Mouse (Mus musculus) CH12.LX (cell line): ENCODE results near the gene Adra2c. TPM values are rescaled to one million over a fixed set of nuclear protein-coding genes. Genes with fewer than 3 reads are reported as not detected.

Source experiments
- DNase-seq: peaks from one replicate; pipeline ENCODE4 v3.0.0-alpha.2; 2013; ENCODE audit errors: extremely low read depth
- H3K27ac ChIP-seq: 2 replicates; pipeline ENCODE4 v1.5.1; 2012; ENCODE audit warnings: low read depth, mild to moderate bottlenecking, control low read depth, moderate library complexity; ENCODE audit not compliant: insufficient read depth
- H3K27me3 ChIP-seq: replicated peaks from 2 replicates; pipeline ENCODE3; 2012; ENCODE audit warnings: inconsistent platforms
- H3K36me3 ChIP-seq, 2 experiments: replicated peaks in 1 of 2; 2 replicates each; pipeline versions ENCODE3 to v1.6.1; 2012; ENCODE audit warnings: inconsistent platforms in 1 of 2, low read length in 1 of 2, mild to moderate bottlenecking in 1 of 2, mixed read lengths in 1 of 2, moderate library complexity in 1 of 2; ENCODE audit not compliant: control insufficient read depth in 1 of 2, insufficient read depth in 1 of 2
- H3K4me1 ChIP-seq, 2 experiments: 2 replicates each; pipeline ENCODE4 v1.6.1; 2012; ENCODE audit warnings: inconsistent platforms in 1 of 2, moderate library complexity in 1 of 2; ENCODE audit not compliant: insufficient read depth in 2 of 2, control insufficient read depth in 1 of 2
- H3K4me2 ChIP-seq: 2 replicates; pipeline ENCODE4 v1.6.1; 2012; ENCODE audit warnings: low read depth, mild to moderate bottlenecking, control low read depth; ENCODE audit not compliant: poor library complexity, insufficient read depth, severe bottlenecking
- H3K4me3 ChIP-seq, 3 experiments: fragments of 150-350 bp in 1 of 3; sonication (generic) in 1 of 3; replicated peaks in 1 of 3; 2 replicates each; pipeline versions ENCODE3 to v1.5.1; 2011 to 2012; ENCODE audit warnings: low read depth in 2 of 3, low read length in 2 of 3, mild to moderate bottlenecking in 2 of 3, moderate library complexity in 2 of 3, control low read depth in 1 of 3, improper control_type of control experiment in 1 of 3, inconsistent platforms in 1 of 3, mixed read lengths in 1 of 3; ENCODE audit not compliant: poor library complexity in 1 of 3
- H3K79me2 ChIP-seq: replicated peaks from 2 replicates; pipeline ENCODE4 v1.6.1; 2012; ENCODE audit warnings: mild to moderate bottlenecking, moderate library complexity; ENCODE audit not compliant: control insufficient read depth, poor library complexity, insufficient read depth, severe bottlenecking; ENCODE audit errors: extremely low read depth
- H3K9ac ChIP-seq: 2 replicates; pipeline ENCODE4 v1.6.1; 2012; ENCODE audit warnings: low read depth, mild to moderate bottlenecking, control low read depth, moderate library complexity; ENCODE audit not compliant: insufficient read depth
- H3K9me3 ChIP-seq: replicated peaks from 2 replicates; pipeline ENCODE3; 2012; ENCODE audit warnings: low read length, inconsistent platforms, mixed read lengths
- BHLHE40 ChIP-seq: IDR thresholded peaks from 2 replicates; pipeline ENCODE4 v1.6.1; 2011; ENCODE audit warnings: mild to moderate bottlenecking, low read depth, low read length, improper control_type of control experiment
- CHD1 ChIP-seq: IDR thresholded peaks from 2 replicates; pipeline ENCODE4 v1.6.1; 2012; ENCODE audit warnings: low read depth, low read length, improper control_type of control experiment, inconsistent platforms
- ETS1 ChIP-seq: conservative IDR thresholded peaks from 2 replicates; pipeline ENCODE4 v1.6.1; 2012; ENCODE audit warnings: low read depth, mild to moderate bottlenecking, inconsistent platforms, low read length, improper control_type of control experiment, moderate library complexity
- HCFC1 ChIP-seq: IDR thresholded peaks from 2 replicates; pipeline ENCODE4 v1.6.1; 2012; ENCODE audit warnings: low read depth, mild to moderate bottlenecking, inconsistent platforms, low read length, improper control_type of control experiment
- JUND ChIP-seq: conservative IDR thresholded peaks from 2 replicates; pipeline ENCODE4 v1.6.1; 2011; ENCODE audit warnings: low read depth, low read length, improper control_type of control experiment
- MAFK ChIP-seq: IDR thresholded peaks from 2 replicates; pipeline ENCODE4 v1.6.1; 2011; ENCODE audit warnings: low read length, improper control_type of control experiment; ENCODE audit not compliant: insufficient replicate concordance
- MAZ ChIP-seq: IDR thresholded peaks from 2 replicates; pipeline ENCODE4 v1.6.1; 2012; ENCODE audit warnings: low read depth, mild to moderate bottlenecking, inconsistent platforms, low read length, improper control_type of control experiment, moderate library complexity
- MXI1 ChIP-seq: IDR thresholded peaks from 2 replicates; pipeline ENCODE4 v1.6.1; 2011; ENCODE audit warnings: mild to moderate bottlenecking, low read depth, low read length, improper control_type of control experiment
- MYC ChIP-seq: IDR thresholded peaks from 2 replicates; pipeline ENCODE4 v1.6.1; 2011; ENCODE audit warnings: low read depth, mild to moderate bottlenecking, improper control_type of control experiment, low read length
- NRF1 ChIP-seq: IDR thresholded peaks from 2 replicates; pipeline ENCODE4 v1.6.1; 2014; ENCODE audit warnings: low read depth, mild to moderate bottlenecking, inconsistent platforms, low read length, improper control_type of control experiment, moderate library complexity
- POLR2A ChIP-seq: IDR thresholded peaks from 2 replicates; pipeline ENCODE4 v1.6.1; 2011; ENCODE audit warnings: low read depth, mild to moderate bottlenecking, improper control_type of control experiment, low read length
- RAD21 ChIP-seq: IDR thresholded peaks from 2 replicates; pipeline ENCODE4 v1.6.1; 2011; ENCODE audit warnings: low read depth, mild to moderate bottlenecking, low read length, improper control_type of control experiment, moderate library complexity
- RCOR1 ChIP-seq: conservative IDR thresholded peaks from 2 replicates; pipeline ENCODE4 v1.6.1; 2012; ENCODE audit warnings: low read depth, mild to moderate bottlenecking, inconsistent platforms, low read length, improper control_type of control experiment
- SIN3A ChIP-seq: IDR thresholded peaks from 2 replicates; pipeline ENCODE4 v1.6.1; 2012; ENCODE audit warnings: low read length, improper control_type of control experiment, inconsistent platforms
- SMC3 ChIP-seq: IDR thresholded peaks from 2 replicates; pipeline ENCODE4 v1.6.1; 2011; ENCODE audit warnings: low read depth, low read length, improper control_type of control experiment
- TCF12 ChIP-seq: IDR thresholded peaks from 2 replicates; pipeline ENCODE4 v1.6.1; 2014; ENCODE audit warnings: low read depth, mild to moderate bottlenecking, inconsistent platforms, low read length, improper control_type of control experiment
- UBTF ChIP-seq: IDR thresholded peaks from 2 replicates; pipeline ENCODE4 v1.6.1; 2012; ENCODE audit warnings: low read depth, mild to moderate bottlenecking, inconsistent platforms, low read length, improper control_type of control experiment, moderate library complexity
- USF1 ChIP-seq: IDR thresholded peaks from 2 replicates; pipeline ENCODE4 v1.6.1; 2014; ENCODE audit warnings: low read depth, mild to moderate bottlenecking, inconsistent platforms, low read length, improper control_type of control experiment
- USF2 ChIP-seq: conservative IDR thresholded peaks from 2 replicates; pipeline ENCODE4 v1.6.1; 2011; ENCODE audit warnings: low read depth, low read length, improper control_type of control experiment
- ZKSCAN1 ChIP-seq: IDR thresholded peaks from 2 replicates; pipeline ENCODE4 v1.6.1; 2012; ENCODE audit warnings: low read depth, inconsistent platforms, low read length, improper control_type of control experiment, borderline replicate concordance
- dilution Hi-C: fragments of 300-500 bp; cut with MboI; formaldehyde crosslinking; loops from 2 replicates; pipeline ENCODE4 v1.14.3; 2020; ENCODE audit warnings: low sequenced_read_pairs; ENCODE audit not compliant: extremely low pct_unique_long_range_greater_than_20kb, extremely low pct_ligation_motif_present
- in situ Hi-C: fragments of 300-500 bp; cut with MboI; formaldehyde crosslinking; loops from 3 replicates; pipeline ENCODE4 v1.14.3; 2019; ENCODE audit warnings: low sequenced_read_pairs, low pct_ligation_motif_present, low pct_unique_long_range_greater_than_20kb, mixed read lengths
- polyA plus RNA-seq: library from polyadenylated mRNA; unstranded; fragments of >175 nt; gene quantifications from 2 replicates; pipeline ENCODE4 v1.2.1, GENCODE M21; 2012; ENCODE audit warnings: low read depth; ENCODE audit not compliant: insufficient read length
- total RNA-seq, 2 experiments: library from RNA; depleted of rRNA; stranded (reverse); fragments of 300-350 nt in 1 of 2; fragments of >200 nt in 1 of 2; gene quantifications; 2 replicates each; pipeline ENCODE4 v1.2.3; 2012 to 2014

Gene Adra2c
- total RNA-seq (2012; rRNA removed) (not detected in 2 replicates), total RNA-seq (2014; rRNA removed) (not detected in 2 replicates), polyA plus RNA-seq (not detected in 2 replicates)

- dilution Hi-C loops (no loop called here), in situ Hi-C loops (no loop called here)
- TF ChIP-seq USF2, result no peak
- Histone ChIP-seq H3K4me2 (no peak within 1 kb of the TSS), H3K9ac (no peak within 1 kb of the TSS), H3K9me3 (peaks cover 23% of the 10 kb centered on the region), H3K4me3 (no peak within 1 kb of the TSS), H3K36me3 (no peaks in the 10 kb centered on the region), H3K27ac (no peak within 1 kb of the TSS), H3K27me3 (peaks cover 37% of the 10 kb centered on the region), H3K4me1 (no peaks in the 10 kb centered on the region), H3K79me2 (no peaks in the 10 kb centered on the region)
- DNase-seq, result no peak
These were observed at the start of gene Adra2c for GRCm38 (mm10) chr5:35278019-35278418. Gene Adra2c, plus strand, starts transcription at chr5:35278319.

- Histone ChIP-seq H3K79me2 (no peaks in the 10 kb centered on the region), H3K4me2 (no peak overlapping the region), H3K9me3 (no peaks in the 10 kb centered on the region), H3K4me1 (no peaks in the 10 kb centered on the region), H3K27ac (no peak overlapping the region), H3K27me3 (peaks cover 78% of the 10 kb centered on the region)
- in situ Hi-C loops (no loop called here), dilution Hi-C loops (no loop called here)
- no peak for DNase-seq
- TF ChIP-seq NRF1, result no peak
- TF ChIP-seq TCF12, result no peak
- no peak for TF ChIP-seq USF2
- TF ChIP-seq USF1, result no peak
- TF ChIP-seq RCOR1, result no peak
- TF ChIP-seq HCFC1, result no peak
- no peak for TF ChIP-seq CHD1
- TF ChIP-seq JUND, result no peak
- no peak for TF ChIP-seq UBTF
- no peak for TF ChIP-seq SMC3
- TF ChIP-seq MAFK, result no peak
- no peak for TF ChIP-seq SIN3A
- no peak for TF ChIP-seq ETS1
- no peak for TF ChIP-seq MYC
- TF ChIP-seq, all 38 proteins: peak for 0
- no peak overlapping the region for H3K4me3 ChIP-seq
- no peaks in the 10 kb centered on the region for H3K36me3 ChIP-seq
- H3K9ac ChIP-seq, result no peak overlapping the region
These were observed 45.0 kb upstream of the Adra2c start for GRCm38 (mm10) chr5:35233142-35233541.

GRCm38 (mm10) chr5:35237757-35238156 is 40.4 kb upstream of the Adra2c start:
- TF ChIP-seq UBTF, result no peak
- no peak for TF ChIP-seq RAD21
- TF ChIP-seq HCFC1, result no peak
- no peak for TF ChIP-seq POLR2A
- TF ChIP-seq CHD1, result no peak
- TF ChIP-seq BHLHE40, result no peak
- TF ChIP-seq MAZ, result no peak
- TF ChIP-seq ZKSCAN1, result no peak
- TF ChIP-seq MXI1, result no peak
- TF ChIP-seq ETS1, result no peak
- Histone ChIP-seq H3K9ac (no peak overlapping the region), H3K27me3 (peaks cover 78% of the 10 kb centered on the region), H3K4me3 (no peak overlapping the region), H3K36me3 (no peaks in the 10 kb centered on the region), H3K27ac (no peak overlapping the region), H3K79me2 (no peaks in the 10 kb centered on the region), H3K4me1 (no peaks in the 10 kb centered on the region), H3K9me3 (peaks cover 11% of the 10 kb centered on the region), H3K4me2 (no peak overlapping the region)
- no peak for DNase-seq
- dilution Hi-C loops, result no loop called here
- in situ Hi-C loops, result no loop called here
